Mouse (Mus musculus): ENCODE measurements around the gene Phyhipl. TPM values are rescaled to one million over a fixed set of nuclear protein-coding genes. Genes with fewer than 3 reads are reported as not detected.

Phyhipl gene
- polyA plus RNA-seq (2015; fragmentation: Nextera tagmentation; extraction: Ambion mirVana): 4.0 and 4.5 TPM in 2 replicates

DNA sequence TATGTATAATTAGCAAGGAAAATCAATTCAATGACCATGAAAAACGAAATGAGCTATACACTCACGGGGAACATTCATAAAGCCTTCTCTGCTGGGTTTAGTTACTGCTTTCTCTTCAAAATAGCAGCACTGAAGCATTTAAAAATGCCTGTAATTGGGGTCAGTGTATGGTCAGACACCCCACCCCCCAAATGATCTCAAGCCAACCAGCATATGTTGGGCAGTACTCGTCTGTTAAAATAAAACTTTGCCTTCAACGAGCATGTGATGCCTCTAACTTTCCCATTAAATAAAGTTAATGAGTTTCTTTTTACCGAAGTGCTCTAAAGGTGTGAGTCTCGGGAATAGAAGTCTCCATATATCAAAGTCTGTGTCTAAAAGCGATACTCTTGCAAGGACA is at the start of gene Phyhipl:
Gene Phyhipl, minus strand, starts transcription at position 138 of the 400 bp plus-strand sequence.
- H3K4me2 ChIP-seq (replicated peaks): no peak within 1 kb of the TSS
- H3K4me3 ChIP-seq (replicated peaks): no peak within 1 kb of the TSS
- H3K9me3 ChIP-seq (replicated peaks): no peaks in the 10 kb centered on the region
- WGBS: 53% methylated on average over 7 of the region's 7 CpGs
- H3K27me3 ChIP-seq: no peaks in the 10 kb centered on the region
- no peak within 1 kb of the TSS for H3K27ac ChIP-seq (replicated peaks)
- no peaks in the 10 kb centered on the region for H3K4me1 ChIP-seq
- H3K9ac ChIP-seq: no peak within 1 kb of the TSS
- ATAC-seq (ENCODE audit: insufficient number of reproducible peaks, low FRiP score, low TSS enrichment, low read depth): no peak
- H3K36me3 ChIP-seq: no peaks in the 10 kb centered on the region

DNA sequence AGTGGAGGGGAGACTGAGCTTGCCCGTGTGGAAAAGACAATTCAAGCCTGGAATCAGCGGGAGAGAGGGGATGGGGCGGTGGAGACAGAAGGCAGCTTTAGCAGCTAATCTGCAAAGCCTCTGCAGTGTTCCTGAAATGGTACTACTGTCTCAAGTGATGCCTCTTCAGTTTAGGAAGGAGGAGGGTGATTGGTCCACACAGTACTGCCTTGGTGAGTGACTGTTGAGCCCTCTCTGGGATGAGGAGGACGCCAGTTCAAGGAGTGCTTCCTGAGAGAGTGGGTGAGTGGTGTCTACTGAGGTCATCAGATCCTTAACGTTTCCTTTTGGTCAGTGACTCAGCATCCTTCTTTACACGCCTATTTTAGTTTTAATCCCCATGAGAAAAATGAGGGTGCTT is 47.4 kb upstream of the Phyhipl start:
- 64% methylated on average over 6 of the region's 6 CpGs for WGBS
- H3K4me3 ChIP-seq (replicated peaks): no peak overlapping the region
- no peak overlapping the region for H3K9ac ChIP-seq
- H3K4me1 ChIP-seq: no peaks in the 10 kb centered on the region
- H3K36me3 ChIP-seq: no peaks in the 10 kb centered on the region
- H3K27ac ChIP-seq (replicated peaks): no peak overlapping the region
- ATAC-seq (ENCODE audit: insufficient number of reproducible peaks, low FRiP score, low TSS enrichment, low read depth): no peak
- no peaks in the 10 kb centered on the region for H3K27me3 ChIP-seq
- no peak overlapping the region for H3K4me2 ChIP-seq (replicated peaks)
- no peaks in the 10 kb centered on the region for H3K9me3 ChIP-seq (replicated peaks)

DNA sequence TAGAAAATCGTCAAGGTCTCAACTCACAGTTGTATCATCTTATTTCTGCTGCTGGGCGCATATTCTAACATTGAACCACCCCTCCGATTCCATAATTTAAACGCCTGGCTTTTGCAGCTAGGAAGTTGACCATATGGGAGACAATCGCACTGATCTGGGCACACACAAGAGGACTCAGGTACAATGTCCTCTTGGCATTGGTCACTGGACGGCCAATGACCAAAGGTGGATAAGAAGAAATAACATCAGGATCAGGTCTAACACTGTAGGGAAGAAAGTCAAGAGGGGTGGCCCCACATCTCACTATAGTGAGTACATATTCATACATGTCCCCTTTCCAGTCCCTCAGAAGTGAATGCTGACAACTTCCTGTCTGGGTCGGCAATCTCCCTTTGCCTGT is 43.8 kb upstream of the Phyhipl start:
- ATAC-seq (ENCODE audit: insufficient number of reproducible peaks, low FRiP score, low TSS enrichment, low read depth): no peak
- Histone ChIP-seq H3K4me2 (replicated peaks) (no peak overlapping the region), H3K4me3 (replicated peaks) (no peak overlapping the region), H3K27ac (replicated peaks) (no peak overlapping the region), H3K4me1 (no peaks in the 10 kb centered on the region), H3K36me3 (no peaks in the 10 kb centered on the region), H3K27me3 (no peaks in the 10 kb centered on the region), H3K9me3 (replicated peaks) (no peaks in the 10 kb centered on the region), H3K9ac (no peak overlapping the region)
- 88% methylated on average over 7 of the region's 7 CpGs for WGBS

DNA sequence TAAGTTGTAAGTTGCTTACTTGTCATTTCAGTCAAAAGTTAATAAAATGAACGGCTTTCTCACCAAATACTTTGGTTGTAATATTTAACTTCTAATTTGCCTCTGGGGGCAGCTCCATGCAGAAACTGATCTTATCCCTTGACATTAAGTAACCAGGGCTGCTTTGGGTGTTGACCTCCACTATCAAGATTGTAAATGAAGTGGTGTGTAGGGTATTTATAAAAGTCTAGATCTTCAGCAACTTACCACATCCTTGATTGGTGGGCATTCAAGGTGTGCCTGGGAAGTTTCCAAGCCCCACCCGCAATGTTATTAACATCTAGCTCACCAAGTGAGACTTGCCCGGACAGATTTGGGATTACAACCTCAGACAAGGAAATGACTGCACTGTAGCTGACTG is 42.2 kb upstream of the Phyhipl start:
- no peak overlapping the region for H3K4me3 ChIP-seq (replicated peaks)
- H3K4me2 ChIP-seq (replicated peaks): no peak overlapping the region
- no peak for ATAC-seq (ENCODE audit: insufficient number of reproducible peaks, low FRiP score, low TSS enrichment, low read depth)
- 75% methylated on average over 3 of the region's 3 CpGs for WGBS
- H3K36me3 ChIP-seq: no peaks in the 10 kb centered on the region
- no peaks in the 10 kb centered on the region for H3K4me1 ChIP-seq
- H3K27me3 ChIP-seq: no peaks in the 10 kb centered on the region
- no peak overlapping the region for H3K9ac ChIP-seq
- H3K9me3 ChIP-seq (replicated peaks): no peaks in the 10 kb centered on the region
- H3K27ac ChIP-seq (replicated peaks): no peak overlapping the region

GRCm38 (mm10) chr10:70696748-70697585 is 41.2 kb upstream of the Phyhipl start:
- Histone ChIP-seq H3K27ac (replicated peaks) (no peak overlapping the region), H3K9ac (no peak overlapping the region), H3K27me3 (no peaks in the 10 kb centered on the region), H3K4me1 (no peaks in the 10 kb centered on the region), H3K4me3 (replicated peaks) (no peak overlapping the region), H3K9me3 (replicated peaks) (no peaks in the 10 kb centered on the region), H3K4me2 (replicated peaks) (no peak overlapping the region), H3K36me3 (no peaks in the 10 kb centered on the region)
- 77% methylated on average over 29 of the region's 29 CpGs for WGBS
- no peak for ATAC-seq (ENCODE audit: insufficient number of reproducible peaks, low FRiP score, low TSS enrichment, low read depth)

- WGBS: 92% methylated on average over 6 of the region's 6 CpGs
- H3K4me3 ChIP-seq (replicated peaks): no peak overlapping the region
- H3K4me2 ChIP-seq (replicated peaks): no peak overlapping the region
- no peaks in the 10 kb centered on the region for H3K9me3 ChIP-seq (replicated peaks)
- H3K4me1 ChIP-seq: no peaks in the 10 kb centered on the region
- H3K9ac ChIP-seq: no peak overlapping the region
- no peaks in the 10 kb centered on the region for H3K27me3 ChIP-seq
- no peak overlapping the region for H3K27ac ChIP-seq (replicated peaks)
- no peak for ATAC-seq (ENCODE audit: insufficient number of reproducible peaks, low FRiP score, low TSS enrichment, low read depth)
- no peaks in the 10 kb centered on the region for H3K36me3 ChIP-seq
Measured at GRCm38 (mm10) chr10:70689346-70689745, 33.6 kb upstream of the Phyhipl start.

GRCm38 (mm10) chr10:70688881-70689280 is 33.1 kb upstream of the Phyhipl start:
- Histone ChIP-seq H3K4me3 (replicated peaks) (no peak overlapping the region), H3K27ac (replicated peaks) (no peak overlapping the region), H3K9me3 (replicated peaks) (no peaks in the 10 kb centered on the region), H3K4me1 (no peaks in the 10 kb centered on the region), H3K9ac (no peak overlapping the region), H3K27me3 (no peaks in the 10 kb centered on the region), H3K36me3 (no peaks in the 10 kb centered on the region), H3K4me2 (replicated peaks) (no peak overlapping the region)
- WGBS: 47% methylated on average over 8 of the region's 8 CpGs
- no peak for ATAC-seq (ENCODE audit: insufficient number of reproducible peaks, low FRiP score, low TSS enrichment, low read depth)

DNA sequence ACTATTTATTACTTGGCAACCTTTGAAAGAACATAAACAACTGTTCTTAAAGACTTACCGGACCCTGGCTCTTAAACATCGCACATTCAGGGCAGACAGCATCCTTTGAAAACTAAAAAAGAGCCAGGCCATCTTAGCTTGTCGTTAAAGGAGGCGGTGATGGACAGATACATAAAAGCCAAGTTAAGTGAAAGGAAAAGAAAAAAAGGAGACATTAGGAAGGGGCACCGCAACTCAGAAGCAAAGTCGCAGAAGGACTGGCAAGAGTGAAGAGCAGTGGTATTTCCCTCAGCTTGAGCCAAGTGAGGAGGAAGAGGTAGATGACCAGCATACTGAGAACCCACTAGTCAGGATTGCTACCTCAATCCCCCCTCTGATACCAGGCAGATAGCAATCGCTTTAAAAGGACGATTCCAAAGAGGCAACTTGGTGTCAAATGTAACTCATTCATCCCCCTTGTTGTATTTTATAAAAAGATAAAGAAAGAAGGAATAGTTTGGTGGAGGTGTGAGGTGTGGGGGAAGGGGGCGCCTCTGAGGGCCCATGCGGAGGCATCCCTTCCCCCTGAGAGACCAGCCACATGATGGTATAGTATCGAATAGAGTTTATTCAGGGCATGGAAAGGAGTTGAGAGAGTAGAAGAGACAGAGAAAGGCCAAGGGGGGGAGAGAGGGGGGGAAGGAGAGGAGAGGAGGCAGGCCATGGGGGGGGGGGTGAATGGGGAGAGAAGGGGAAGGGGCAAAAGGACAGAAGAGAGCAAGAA is 31.4 kb upstream of the Phyhipl start:
- H3K36me3 ChIP-seq: no peaks in the 10 kb centered on the region
- ATAC-seq (ENCODE audit: insufficient number of reproducible peaks, low FRiP score, low TSS enrichment, low read depth): no peak
- H3K4me2 ChIP-seq (replicated peaks): no peak overlapping the region
- WGBS: 69% methylated on average over 11 of the region's 11 CpGs
- no peak overlapping the region for H3K9ac ChIP-seq
- H3K27ac ChIP-seq (replicated peaks): no peak overlapping the region
- no peaks in the 10 kb centered on the region for H3K27me3 ChIP-seq
- no peaks in the 10 kb centered on the region for H3K4me1 ChIP-seq
- no peak overlapping the region for H3K4me3 ChIP-seq (replicated peaks)
- no peaks in the 10 kb centered on the region for H3K9me3 ChIP-seq (replicated peaks)

DNA sequence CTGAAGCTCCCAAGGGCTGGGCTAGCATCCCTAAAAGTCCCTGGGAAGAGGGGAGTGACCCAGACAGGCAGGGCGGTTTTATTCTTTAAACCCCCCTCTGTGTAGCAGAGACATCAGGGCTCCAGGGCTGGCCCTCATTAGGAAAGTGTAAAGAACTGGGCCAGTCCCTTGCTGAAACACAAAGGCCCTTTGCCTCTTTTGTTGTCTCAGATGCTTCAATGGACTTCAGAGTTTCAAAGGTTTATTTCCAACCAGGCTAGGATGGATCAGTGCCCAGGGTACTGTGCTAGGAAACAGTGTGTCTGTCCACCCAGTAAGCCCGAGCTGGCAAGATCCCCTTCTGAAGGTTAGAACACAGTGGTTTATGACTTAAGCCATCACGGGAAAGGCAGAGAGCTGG is 30.7 kb upstream of the Phyhipl start:
- H3K36me3 ChIP-seq: no peaks in the 10 kb centered on the region
- H3K27ac ChIP-seq (replicated peaks): no peak overlapping the region
- no peak overlapping the region for H3K4me2 ChIP-seq (replicated peaks)
- no peaks in the 10 kb centered on the region for H3K9me3 ChIP-seq (replicated peaks)
- no peak overlapping the region for H3K9ac ChIP-seq
- WGBS: 26% methylated on average over 3 of the region's 3 CpGs
- no peaks in the 10 kb centered on the region for H3K4me1 ChIP-seq
- no peak for ATAC-seq (ENCODE audit: insufficient number of reproducible peaks, low FRiP score, low TSS enrichment, low read depth)
- H3K4me3 ChIP-seq (replicated peaks): no peak overlapping the region
- no peaks in the 10 kb centered on the region for H3K27me3 ChIP-seq

GRCm38 (mm10) chr10:70683508-70683907 is 27.7 kb upstream of the Phyhipl start:
- WGBS: 90% methylated on average over 4 of the region's 4 CpGs
- Histone ChIP-seq H3K4me1 (no peaks in the 10 kb centered on the region), H3K4me3 (replicated peaks) (no peak overlapping the region), H3K27ac (replicated peaks) (no peak overlapping the region), H3K4me2 (replicated peaks) (no peak overlapping the region), H3K36me3 (no peaks in the 10 kb centered on the region), H3K27me3 (no peaks in the 10 kb centered on the region), H3K9me3 (replicated peaks) (no peaks in the 10 kb centered on the region), H3K9ac (no peak overlapping the region)
- no peak for ATAC-seq (ENCODE audit: insufficient number of reproducible peaks, low FRiP score, low TSS enrichment, low read depth)

DNA sequence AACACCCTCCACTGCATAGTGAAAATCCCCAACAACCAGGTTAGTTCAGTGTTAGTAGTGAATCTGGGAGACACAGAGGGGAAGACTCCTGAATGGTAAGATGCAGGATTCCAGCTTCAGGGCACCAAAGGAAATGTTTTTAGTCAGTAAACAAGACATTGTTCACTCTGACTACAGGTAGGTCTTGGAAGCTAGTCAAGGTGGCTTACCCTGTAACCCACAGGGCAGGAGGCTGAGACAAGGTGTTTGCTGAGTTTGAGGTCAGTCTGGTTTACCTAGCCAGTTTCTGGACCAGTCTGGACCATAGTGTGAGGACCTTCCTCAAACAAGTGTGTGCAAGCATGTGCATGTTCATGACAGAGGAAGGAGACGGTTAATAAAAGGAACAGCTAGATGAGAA is 22.2 kb upstream of the Phyhipl start:
- no peak overlapping the region for H3K4me3 ChIP-seq (replicated peaks)
- H3K27ac ChIP-seq (replicated peaks): no peak overlapping the region
- H3K36me3 ChIP-seq: no peaks in the 10 kb centered on the region
- H3K9me3 ChIP-seq (replicated peaks): no peaks in the 10 kb centered on the region
- ATAC-seq (ENCODE audit: insufficient number of reproducible peaks, low FRiP score, low TSS enrichment, low read depth): no peak
- H3K9ac ChIP-seq: no peak overlapping the region
- H3K4me2 ChIP-seq (replicated peaks): no peak overlapping the region
- 72% methylated on average over 1 of the region's 1 CpGs for WGBS
- H3K4me1 ChIP-seq: no peaks in the 10 kb centered on the region
- H3K27me3 ChIP-seq: no peaks in the 10 kb centered on the region

All from embryonic facial prominence, embryonic 15.5 days (tissue).